Mouse (Mus musculus) mesoderm, embryonic 11.5 days (tissue): ENCODE measurements at regions not wholly inside any gene's neighbourhood (a gene's known extent, or its start where the extent isn't known, plus 50 kb on each side); places are given as distances from the start of the nearest gene placed in this dataset.

Experiments
- DNase-seq: peaks from one replicate; pipeline ENCODE4 v3.0.0-alpha.2; 2012; ENCODE audit warnings: low read depth, low spot score

GRCm38 (mm10) chr5:51840638-51841329 lies 273.3 kb upstream of the Ppargc1a start:
- no peak for DNase-seq

- no peak for DNase-seq
Measured at GRCm38 (mm10) chr5:51839292-51839691, 271.8 kb upstream of the Ppargc1a start.

GRCm38 (mm10) chr5:51830551-51830950 lies 263.0 kb upstream of the Ppargc1a start:
- no peak for DNase-seq

GRCm38 (mm10) chr5:51830015-51830414 lies 262.5 kb upstream of the Ppargc1a start:
- no peak for DNase-seq

GRCm38 (mm10) chr5:51829606-51830005 lies 262.1 kb upstream of the Ppargc1a start:
- DNase-seq, result peak; percentile 24

- DNase-seq, result no peak
Measured at GRCm38 (mm10) chr5:51829020-51829419, 261.5 kb upstream of the Ppargc1a start.

GRCm38 (mm10) chr5:51826269-51826668 lies 258.7 kb upstream of the Ppargc1a start:
- DNase-seq, result no peak

GRCm38 (mm10) chr5:51825584-51826088 lies 258.1 kb upstream of the Ppargc1a start:
- DNase-seq, result no peak

- no peak for DNase-seq
Measured at GRCm38 (mm10) chr5:51824731-51825130, 257.2 kb upstream of the Ppargc1a start.

GRCm38 (mm10) chr5:51823657-51824056 lies 256.1 kb upstream of the Ppargc1a start:
- no peak for DNase-seq

GRCm38 (mm10) chr5:51816258-51816657 lies 248.7 kb upstream of the Ppargc1a start:
- no peak for DNase-seq

- DNase-seq, result no peak
Measured at GRCm38 (mm10) chr5:51811728-51812127, 244.2 kb upstream of the Ppargc1a start.

GRCm38 (mm10) chr5:51801486-51801885 lies 234.0 kb upstream of the Ppargc1a start:
- DNase-seq, result no peak

- no peak for DNase-seq
Measured at GRCm38 (mm10) chr5:51799371-51800035, 232.0 kb upstream of the Ppargc1a start.

GRCm38 (mm10) chr5:51794097-51794496 lies 226.6 kb upstream of the Ppargc1a start:
- DNase-seq, result peak; percentile 11

GRCm38 (mm10) chr5:51792950-51793349 lies 225.4 kb upstream of the Ppargc1a start:
- no peak for DNase-seq

GRCm38 (mm10) chr5:51788768-51789167 lies 221.2 kb upstream of the Ppargc1a start:
- no peak for DNase-seq

- no peak for DNase-seq
Measured at GRCm38 (mm10) chr5:51783523-51783922, 216.0 kb upstream of the Ppargc1a start.

GRCm38 (mm10) chr5:51783099-51783498 lies 215.6 kb upstream of the Ppargc1a start:
- DNase-seq, result no peak

GRCm38 (mm10) chr5:51775502-51776145 lies 208.1 kb upstream of the Ppargc1a start:
- DNase-seq, result no peak

- DNase-seq, result no peak
Measured at GRCm38 (mm10) chr5:51771655-51772054, 204.1 kb upstream of the Ppargc1a start.

GRCm38 (mm10) chr5:51766111-51766510 lies 198.6 kb upstream of the Ppargc1a start:
- DNase-seq, result no peak

GRCm38 (mm10) chr5:51764416-51764815 lies 196.9 kb upstream of the Ppargc1a start:
- DNase-seq, result no peak
